Mouse (Mus musculus) megakaryocyte, embryonic 14.5 days (primary cell): ENCODE results near the gene Lrrc8a.

Experiments
- FLI1 ChIP-seq: IDR thresholded peaks from 2 replicates; pipeline ENCODE4 v1.6.1; 2012; ENCODE audit warnings: low read length, inconsistent platforms, mixed read lengths
- GATA1 ChIP-seq: IDR thresholded peaks from 3 replicates; pipeline ENCODE4 v1.6.1; 2012; ENCODE audit warnings: mixed read lengths, low read length, inconsistent platforms, borderline replicate concordance

DNA sequence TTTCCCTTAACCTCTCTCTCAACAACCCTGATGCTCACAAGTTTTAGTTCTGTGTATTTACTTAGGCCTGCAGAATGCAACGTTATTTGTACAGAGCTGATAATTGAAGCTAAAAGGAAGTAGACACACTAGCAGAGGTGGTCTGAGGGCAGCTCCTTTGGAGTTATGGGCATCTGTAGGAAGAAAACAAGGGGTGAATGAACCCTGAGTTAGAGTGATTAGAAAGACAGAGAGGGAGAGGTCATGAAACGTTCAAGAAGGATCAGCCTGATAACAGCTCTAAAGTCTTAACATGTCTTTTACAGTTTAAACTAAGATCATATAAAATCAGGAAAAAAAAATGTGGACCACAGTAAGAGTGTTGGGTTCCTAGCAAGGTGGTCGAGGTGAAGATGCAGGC is 71.8 kb downstream of the Lrrc8a start:
- no peak for TF ChIP-seq GATA1
- no peak for TF ChIP-seq FLI1
